In the genomic region with DNA sequence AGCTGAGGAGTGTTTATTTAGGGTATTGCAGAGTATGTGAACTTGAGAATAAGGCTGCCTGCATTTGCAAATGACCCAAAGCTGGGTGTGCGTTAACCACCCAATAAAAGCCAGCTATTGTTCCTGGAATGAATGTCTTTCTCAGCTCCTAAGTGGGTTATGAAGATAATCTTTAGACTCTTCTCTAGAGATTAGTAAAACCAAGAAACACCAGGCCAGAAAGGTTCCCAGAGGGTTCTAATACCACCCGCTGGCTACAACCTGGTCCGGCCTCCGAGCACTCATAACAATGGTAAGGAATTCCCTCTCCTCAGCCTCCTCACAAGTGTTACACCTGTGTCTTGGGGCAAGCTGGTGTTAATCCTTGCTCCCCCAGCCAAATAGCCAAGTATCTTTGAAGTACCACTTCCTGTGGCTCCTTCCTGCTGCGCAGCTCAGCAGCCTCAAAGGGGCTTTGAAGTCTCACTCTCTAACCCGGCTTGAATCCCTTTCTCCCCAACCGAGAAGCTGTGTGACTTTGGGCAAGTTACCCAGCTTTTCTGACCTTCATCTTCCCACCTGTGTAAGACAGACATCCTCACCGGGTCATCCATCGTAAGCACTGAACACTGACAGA, we compare ENCODE assay signal across 20 mouse cellular contexts.
DNase-seq lines count a peak whose midpoint lies in the region; ATAC-seq lines count a peak whose summit lies in the region.
"Had no signal": no experiment of that assay in that cellular context is flagged by ENCODE, and none has a peak within 500 bp of the region (broad histone marks: within the 10 kb centered on the region; RNA-seq: fewer than 3 reads in every experiment).

No protein-coding gene starts in this region.

- no peak overlapping the region for H3K9ac ChIP-seq in midbrain, embryonic 12.5 days (replicated peaks)
- no peak overlapping the region for H3K9ac ChIP-seq in midbrain, embryonic 16.5 days (ENCODE audit: low read depth, low read length)
- H3K9ac ChIP-seq: embryonic facial prominence, embryonic 12.5 days; forebrain, embryonic 15.5 days; limb, embryonic 12.5 days; liver, embryonic 13.5 days; lung, embryonic 15.5 days had no signal

- no peaks in the 10 kb centered on the region for H3K9me3 ChIP-seq in midbrain, embryonic 12.5 days
- H3K9me3 ChIP-seq in midbrain, embryonic 16.5 days (replicated peaks; ENCODE audit: control insufficient read depth, low read length, poor library complexity, severe bottlenecking): no peaks in the 10 kb centered on the region
- H3K9me3 ChIP-seq: embryonic facial prominence, embryonic 12.5 days; forebrain, embryonic 15.5 days; limb, embryonic 12.5 days; liver, embryonic 13.5 days; lung, embryonic 15.5 days had no signal

- no peak for ATAC-seq in CD4-positive, CD25-positive, alpha-beta regulatory T cell, adult 4 months
- no peak for ATAC-seq in midbrain, embryonic 12.5 days (ENCODE audit: low FRiP score, low read depth)
- no peak for ATAC-seq in midbrain, embryonic 16.5 days
- ATAC-seq: forebrain, embryonic 15.5 days; intestine, embryonic 16.5 days; Patski had no signal

- H3K4me2 ChIP-seq in midbrain, embryonic 12.5 days (replicated peaks): 0 out of 2 replicates have a peak overlapping the region, but pooled peaks have one; percentile 2
- no peak overlapping the region for H3K4me2 ChIP-seq in midbrain, embryonic 16.5 days (ENCODE audit: low read length)
- H3K4me2 ChIP-seq: embryonic facial prominence, embryonic 12.5 days; forebrain, embryonic 15.5 days; liver, embryonic 13.5 days; lung, embryonic 15.5 days had no signal

- H3K4me3 ChIP-seq in midbrain, embryonic 12.5 days: no peak overlapping the region
- no peak overlapping the region for H3K4me3 ChIP-seq in midbrain, embryonic 16.5 days (ENCODE audit: low read depth, low read length)
- H3K4me3 ChIP-seq: embryonic facial prominence, embryonic 12.5 days; forebrain, embryonic 15.5 days; gastrocnemius, adult 2 months; liver, embryonic 13.5 days; lung, embryonic 15.5 days had no signal

- DNase-seq in CD4-positive, CD25-positive, alpha-beta regulatory T cell, adult 2 months (ENCODE audit: low read depth, low spot score): peak; percentile 8
- peak; percentile 21 to 61 for DNase-seq in thymus, adult 18-20 months
- DNase-seq in gastrocnemius, postnatal 4 days (ENCODE audit: low spot score in 2 of 2): no peak
- DNase-seq in adrenal gland, postnatal 25 days: no peak
- DNase-seq in urinary bladder, postnatal 10 days (ENCODE audit: low spot score): no peak
- DNase-seq: cerebellum, adult 2 months; gastrocnemius, adult 2 months; heart, adult 18-20 months; liver, embryonic 13.5 days; right cerebral cortex, postnatal 4 days had no signal

- H3K36me3 ChIP-seq in midbrain, embryonic 12.5 days: no peaks in the 10 kb centered on the region
- H3K36me3 ChIP-seq in midbrain, embryonic 16.5 days (ENCODE audit: control insufficient read depth, insufficient read depth, low read length): no peaks in the 10 kb centered on the region
- H3K36me3 ChIP-seq: embryonic facial prominence, embryonic 12.5 days; forebrain, embryonic 15.5 days; limb, embryonic 12.5 days; liver, embryonic 13.5 days; lung, embryonic 15.5 days had no signal

- peaks cover 32% of the 10 kb centered on the region for H3K4me1 ChIP-seq in midbrain, embryonic 12.5 days
- H3K4me1 ChIP-seq in midbrain, embryonic 16.5 days (ENCODE audit: control insufficient read depth, insufficient read depth, low read length): peaks cover 23% of the 10 kb centered on the region
- H3K4me1 ChIP-seq: liver, embryonic 13.5 days had no signal

- 7% methylated on average over 9 of the region's 9 CpGs for WGBS in midbrain, embryonic 12.5 days
- 14% methylated on average over 9 of the region's 9 CpGs for WGBS in midbrain, embryonic 16.5 days

- peaks cover 61% of the 10 kb centered on the region for H3K27me3 ChIP-seq in midbrain, embryonic 12.5 days
- H3K27me3 ChIP-seq in midbrain, embryonic 16.5 days (ENCODE audit: control insufficient read depth, insufficient read depth, low read depth, low read length): peaks cover 14% of the 10 kb centered on the region

- no peak overlapping the region for H3K27ac ChIP-seq in midbrain, embryonic 12.5 days (replicated peaks)
- H3K27ac ChIP-seq in midbrain, embryonic 16.5 days (ENCODE audit: low read length): no peak overlapping the region
- H3K27ac ChIP-seq: embryonic facial prominence, embryonic 12.5 days; forebrain, embryonic 15.5 days; gastrocnemius, adult 2 months; limb, embryonic 12.5 days; liver, embryonic 13.5 days; lung, embryonic 15.5 days; macrophage had no signal

Comparison
In these comparisons a context has a peak if more than half of its experiments do, and no peak if none do; other contexts are left out.
1. DNase-seq: peak in CD4-positive, CD25-positive, alpha-beta regulatory T cell, adult 2 months (single experiment) and thymus, adult 18-20 months (2 of 2); none in gastrocnemius, postnatal 4 days (0 of 2), adrenal gland, postnatal 25 days (single experiment) and urinary bladder, postnatal 10 days (single experiment).